Mouse (Mus musculus): ENCODE data around the gene Gm11007.
"Not testable (repeated sequence)": the region's sequence is repeated elsewhere in the genome, so short reads cannot be mapped to it uniquely, and the experiment has no call there.

Gene Gm11007

DNA sequence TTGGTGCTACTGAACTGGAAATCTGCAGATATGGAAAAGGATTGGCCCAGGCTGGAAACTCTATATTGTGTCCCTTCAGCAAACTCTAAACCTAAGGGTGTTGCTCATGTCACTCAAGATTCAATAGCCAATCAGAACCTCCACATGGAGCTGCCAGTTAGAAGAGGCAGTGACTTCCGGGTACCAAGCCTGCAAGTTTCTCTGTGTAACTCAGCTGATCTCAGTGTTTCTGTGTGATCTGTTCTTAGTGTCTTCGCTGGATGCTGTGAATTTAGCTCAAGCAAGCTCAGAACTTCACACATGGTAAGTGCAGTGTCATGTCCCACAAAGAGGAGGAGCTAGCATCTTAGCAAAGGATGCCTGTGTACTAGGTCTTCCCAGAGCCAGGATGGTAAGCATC lies at the start of gene Gm11007:
TSS of gene Gm11007 (plus strand) at position 301 of the 400 bp plus-strand sequence.
- in situ Hi-C loops (cut with MboI, MseI): not testable (repeated sequence)
